Mouse (Mus musculus): ENCODE measurements around the gene Pla2g4d. TPM values are rescaled to one million over a fixed set of nuclear protein-coding genes. Genes with fewer than 3 reads are reported as not detected.

Gene Pla2g4d
- polyA plus RNA-seq, 1 experiment from 2014 or later, result not detected

GRCm38 (mm10) chr2:120296160-120296559 lies 7.2 kb upstream of the Pla2g4d start:
- H3K4me3 ChIP-seq (ENCODE audit: low read length), result no peak overlapping the region
- no peak overlapping the region for H3K4me2 ChIP-seq (ENCODE audit: low read depth, low read length)
- ATAC-seq, result no peak
- H3K36me3 ChIP-seq (ENCODE audit: control insufficient read depth, insufficient read depth, low read length), result no peaks in the 10 kb centered on the region
- H3K4me1 ChIP-seq (ENCODE audit: control insufficient read depth, insufficient read depth, low read length), result no peaks in the 10 kb centered on the region
- H3K9me3 ChIP-seq (ENCODE audit: control insufficient read depth, low read length), result no peaks in the 10 kb centered on the region
- WGBS, result 18% methylated on average over 2 of the region's 2 CpGs
- no peaks in the 10 kb centered on the region for H3K27me3 ChIP-seq (replicated peaks; ENCODE audit: control insufficient read depth, insufficient read depth, low read length)
- H3K9ac ChIP-seq (ENCODE audit: low read depth, low read length), result no peak overlapping the region
- no peak overlapping the region for H3K27ac ChIP-seq (ENCODE audit: low read length)

GRCm38 (mm10) chr2:120291471-120292078 lies 2.6 kb upstream of the Pla2g4d start:
- Histone ChIP-seq H3K27me3 (replicated peaks; ENCODE audit: control insufficient read depth, insufficient read depth, low read length) (no peaks in the 10 kb centered on the region), H3K9me3 (ENCODE audit: control insufficient read depth, low read length) (no peaks in the 10 kb centered on the region), H3K27ac (ENCODE audit: low read length) (no peak overlapping the region), H3K4me1 (ENCODE audit: control insufficient read depth, insufficient read depth, low read length) (no peaks in the 10 kb centered on the region), H3K36me3 (ENCODE audit: control insufficient read depth, insufficient read depth, low read length) (no peaks in the 10 kb centered on the region), H3K4me3 (ENCODE audit: low read length) (no peak overlapping the region), H3K9ac (ENCODE audit: low read depth, low read length) (no peak overlapping the region), H3K4me2 (ENCODE audit: low read depth, low read length) (no peak overlapping the region)
- 82% methylated on average over 8 of the region's 9 CpGs for WGBS
- no peak for ATAC-seq

GRCm38 (mm10) chr2:120288401-120288800 lies 596 bp downstream of the Pla2g4d start:
- ATAC-seq, result no peak
- no peak overlapping the region for H3K27ac ChIP-seq (ENCODE audit: low read length)
- no peak overlapping the region for H3K4me3 ChIP-seq (ENCODE audit: low read length)
- no peaks in the 10 kb centered on the region for H3K9me3 ChIP-seq (ENCODE audit: control insufficient read depth, low read length)
- H3K27me3 ChIP-seq (replicated peaks; ENCODE audit: control insufficient read depth, insufficient read depth, low read length), result no peaks in the 10 kb centered on the region
- H3K4me2 ChIP-seq (ENCODE audit: low read depth, low read length), result no peak overlapping the region
- 80% methylated on average over 3 of the region's 3 CpGs for WGBS
- no peaks in the 10 kb centered on the region for H3K4me1 ChIP-seq (ENCODE audit: control insufficient read depth, insufficient read depth, low read length)
- no peak overlapping the region for H3K9ac ChIP-seq (ENCODE audit: low read depth, low read length)
- no peaks in the 10 kb centered on the region for H3K36me3 ChIP-seq (ENCODE audit: control insufficient read depth, insufficient read depth, low read length)

- Histone ChIP-seq H3K4me1 (ENCODE audit: control insufficient read depth, insufficient read depth, low read length) (no peaks in the 10 kb centered on the region), H3K27me3 (replicated peaks; ENCODE audit: control insufficient read depth, insufficient read depth, low read length) (no peaks in the 10 kb centered on the region), H3K4me2 (ENCODE audit: low read depth, low read length) (no peak overlapping the region), H3K9ac (ENCODE audit: low read depth, low read length) (no peak overlapping the region), H3K9me3 (ENCODE audit: control insufficient read depth, low read length) (no peaks in the 10 kb centered on the region), H3K27ac (ENCODE audit: low read length) (no peak overlapping the region), H3K4me3 (ENCODE audit: low read length) (no peak overlapping the region), H3K36me3 (ENCODE audit: control insufficient read depth, insufficient read depth, low read length) (no peaks in the 10 kb centered on the region)
- no peak for ATAC-seq
- 75% methylated on average over 4 of the region's 4 CpGs for WGBS
Measured at GRCm38 (mm10) chr2:120285639-120286038, 3.4 kb downstream of the Pla2g4d start.

- H3K4me3 ChIP-seq (ENCODE audit: low read length), result no peak overlapping the region
- no peaks in the 10 kb centered on the region for H3K9me3 ChIP-seq (ENCODE audit: control insufficient read depth, low read length)
- no peak overlapping the region for H3K27ac ChIP-seq (ENCODE audit: low read length)
- H3K9ac ChIP-seq (ENCODE audit: low read depth, low read length), result no peak overlapping the region
- H3K36me3 ChIP-seq (ENCODE audit: control insufficient read depth, insufficient read depth, low read length), result no peaks in the 10 kb centered on the region
- no peaks in the 10 kb centered on the region for H3K27me3 ChIP-seq (replicated peaks; ENCODE audit: control insufficient read depth, insufficient read depth, low read length)
- H3K4me2 ChIP-seq (ENCODE audit: low read depth, low read length), result no peak overlapping the region
- ATAC-seq, result peak; percentile 46
- H3K4me1 ChIP-seq (ENCODE audit: control insufficient read depth, insufficient read depth, low read length), result no peaks in the 10 kb centered on the region
Measured at GRCm38 (mm10) chr2:120284705-120285104, 4.3 kb downstream of the Pla2g4d start.

- H3K4me1 ChIP-seq (ENCODE audit: control insufficient read depth, insufficient read depth, low read length), result no peaks in the 10 kb centered on the region
- H3K36me3 ChIP-seq (ENCODE audit: control insufficient read depth, insufficient read depth, low read length), result no peaks in the 10 kb centered on the region
- no peak overlapping the region for H3K27ac ChIP-seq (ENCODE audit: low read length)
- H3K9ac ChIP-seq (ENCODE audit: low read depth, low read length), result no peak overlapping the region
- H3K4me2 ChIP-seq (ENCODE audit: low read depth, low read length), result no peak overlapping the region
- WGBS, result 84% methylated on average over 5 of the region's 5 CpGs
- no peaks in the 10 kb centered on the region for H3K9me3 ChIP-seq (ENCODE audit: control insufficient read depth, low read length)
- no peak for ATAC-seq
- no peak overlapping the region for H3K4me3 ChIP-seq (ENCODE audit: low read length)
- H3K27me3 ChIP-seq (replicated peaks; ENCODE audit: control insufficient read depth, insufficient read depth, low read length), result no peaks in the 10 kb centered on the region
Measured at GRCm38 (mm10) chr2:120284094-120284493, 4.9 kb downstream of the Pla2g4d start.

- Histone ChIP-seq H3K9me3 (ENCODE audit: control insufficient read depth, low read length) (no peaks in the 10 kb centered on the region), H3K27me3 (replicated peaks; ENCODE audit: control insufficient read depth, insufficient read depth, low read length) (no peaks in the 10 kb centered on the region), H3K9ac (ENCODE audit: low read depth, low read length) (no peak overlapping the region), H3K27ac (ENCODE audit: low read length) (no peak overlapping the region), H3K36me3 (ENCODE audit: control insufficient read depth, insufficient read depth, low read length) (no peaks in the 10 kb centered on the region), H3K4me3 (ENCODE audit: low read length) (no peak overlapping the region), H3K4me2 (ENCODE audit: low read depth, low read length) (no peak overlapping the region), H3K4me1 (ENCODE audit: control insufficient read depth, insufficient read depth, low read length) (no peaks in the 10 kb centered on the region)
- no peak for ATAC-seq
- WGBS, result 45% methylated on average over 6 of the region's 6 CpGs
Measured at GRCm38 (mm10) chr2:120283550-120283949, 5.4 kb downstream of the Pla2g4d start.

- no peak for ATAC-seq
- Histone ChIP-seq H3K4me1 (ENCODE audit: control insufficient read depth, insufficient read depth, low read length) (no peaks in the 10 kb centered on the region), H3K36me3 (ENCODE audit: control insufficient read depth, insufficient read depth, low read length) (no peaks in the 10 kb centered on the region), H3K9me3 (ENCODE audit: control insufficient read depth, low read length) (no peaks in the 10 kb centered on the region), H3K4me2 (ENCODE audit: low read depth, low read length) (no peak overlapping the region), H3K27ac (ENCODE audit: low read length) (no peak overlapping the region), H3K27me3 (replicated peaks; ENCODE audit: control insufficient read depth, insufficient read depth, low read length) (no peaks in the 10 kb centered on the region), H3K9ac (ENCODE audit: low read depth, low read length) (no peak overlapping the region), H3K4me3 (ENCODE audit: low read length) (no peak overlapping the region)
- WGBS, result 62% methylated on average over 3 of the region's 3 CpGs
Measured at GRCm38 (mm10) chr2:120281221-120281620, 7.8 kb downstream of the Pla2g4d start.

GRCm38 (mm10) chr2:120279961-120280360 lies 9.0 kb downstream of the Pla2g4d start:
- H3K27ac ChIP-seq (ENCODE audit: low read length), result no peak overlapping the region
- no peaks in the 10 kb centered on the region for H3K4me1 ChIP-seq (ENCODE audit: control insufficient read depth, insufficient read depth, low read length)
- H3K9me3 ChIP-seq (ENCODE audit: control insufficient read depth, low read length), result no peaks in the 10 kb centered on the region
- no peaks in the 10 kb centered on the region for H3K36me3 ChIP-seq (ENCODE audit: control insufficient read depth, insufficient read depth, low read length)
- H3K27me3 ChIP-seq (replicated peaks; ENCODE audit: control insufficient read depth, insufficient read depth, low read length), result no peaks in the 10 kb centered on the region
- no peak overlapping the region for H3K9ac ChIP-seq (ENCODE audit: low read depth, low read length)
- 16% methylated on average over 8 of the region's 8 CpGs for WGBS
- H3K4me2 ChIP-seq (ENCODE audit: low read depth, low read length), result no peak overlapping the region
- ATAC-seq, result no peak
- H3K4me3 ChIP-seq (ENCODE audit: low read length), result no peak overlapping the region

GRCm38 (mm10) chr2:120276951-120277350 lies 12.0 kb downstream of the Pla2g4d start:
- Histone ChIP-seq H3K9me3 (ENCODE audit: control insufficient read depth, low read length) (no peaks in the 10 kb centered on the region), H3K27ac (ENCODE audit: low read length) (no peak overlapping the region), H3K36me3 (ENCODE audit: control insufficient read depth, insufficient read depth, low read length) (no peaks in the 10 kb centered on the region), H3K27me3 (replicated peaks; ENCODE audit: control insufficient read depth, insufficient read depth, low read length) (no peaks in the 10 kb centered on the region), H3K4me3 (ENCODE audit: low read length) (no peak overlapping the region), H3K4me1 (ENCODE audit: control insufficient read depth, insufficient read depth, low read length) (no peaks in the 10 kb centered on the region), H3K4me2 (ENCODE audit: low read depth, low read length) (no peak overlapping the region), H3K9ac (ENCODE audit: low read depth, low read length) (no peak overlapping the region)
- WGBS, result 75% methylated on average over 4 of the region's 4 CpGs
- no peak for ATAC-seq
